Mouse (Mus musculus) C2C12 (cell line): Measurements from ENCODE around the gene Tmco4.

Source experiments
- CEBPB ChIP-seq: IDR thresholded peaks from one replicate; pipeline ENCODE4 v1.6.1; 2011; ENCODE audit warnings: low read depth, mild to moderate bottlenecking, control low read depth, moderate library complexity
- CTCF ChIP-seq: IDR thresholded peaks from one replicate; pipeline ENCODE4 v1.5.1; 2011; ENCODE audit not compliant: control insufficient read depth, insufficient read depth, insufficient read length
- FOSL1 ChIP-seq: IDR thresholded peaks from one replicate; pipeline ENCODE4 v1.8.0; 2011; ENCODE audit warnings: mild to moderate bottlenecking, low read length; ENCODE audit not compliant: poor library complexity, insufficient read depth, severe bottlenecking
- MAX ChIP-seq: IDR thresholded peaks from one replicate; pipeline ENCODE4 v1.6.1; 2011; ENCODE audit warnings: mild to moderate bottlenecking, control low read depth
- MYOD1 ChIP-seq: IDR thresholded peaks from one replicate; pipeline ENCODE4 v1.6.1; 2011; ENCODE audit warnings: low read depth; ENCODE audit not compliant: control insufficient read depth, insufficient read length
- USF1 ChIP-seq: IDR thresholded peaks from one replicate; pipeline ENCODE4 v1.6.1; 2011; ENCODE audit warnings: low read depth, mild to moderate bottlenecking, control low read depth, moderate library complexity

GRCm38 (mm10) chr4:139034942-139035341, 62.3 kb downstream of the Tmco4 start:
- no peak for TF ChIP-seq CTCF
- TF ChIP-seq FOSL1 = no peak
- no peak for TF ChIP-seq CEBPB
- no peak for TF ChIP-seq MAX
- TF ChIP-seq USF1 = no peak
- no peak for TF ChIP-seq MYOD1
